Mouse (Mus musculus) myocyte (in vitro differentiated cells): ENCODE data around the gene Spaca3.

Experiments used
- CEBPB ChIP-seq: IDR thresholded peaks from 2 replicates; pipeline ENCODE4 v1.6.1; 2011; ENCODE audit warnings: mild to moderate bottlenecking, moderate library complexity; ENCODE audit not compliant: poor library complexity, insufficient read depth, severe bottlenecking
- E2F4 ChIP-seq: IDR thresholded peaks from one replicate; pipeline ENCODE4 v1.6.1; 2011; ENCODE audit warnings: mild to moderate bottlenecking, control low read depth, moderate library complexity; ENCODE audit not compliant: insufficient read depth
- MAX ChIP-seq: IDR thresholded peaks from one replicate; pipeline ENCODE4 v1.6.1; 2011; ENCODE audit warnings: low read depth, mild to moderate bottlenecking, control low read depth
- MYOD1 ChIP-seq, 3 experiments: IDR thresholded peaks; one replicate each; pipeline ENCODE4 v1.6.1; 2011; ENCODE audit warnings: control low read depth in 2 of 3, low read depth in 2 of 3, mild to moderate bottlenecking in 2 of 3, moderate library complexity in 1 of 3; ENCODE audit not compliant: insufficient read length in 2 of 3, control insufficient read depth in 1 of 3
- MYOG ChIP-seq, 3 experiments: IDR thresholded peaks; one replicate each; pipeline ENCODE4 v1.6.1; 2011; ENCODE audit warnings: control low read depth in 2 of 3, low read depth in 2 of 3, mild to moderate bottlenecking in 2 of 3; ENCODE audit not compliant: insufficient read length in 2 of 3, control insufficient read depth in 1 of 3, insufficient read depth in 1 of 3
- POLR2A ChIP-seq: IDR thresholded peaks from one replicate; pipeline ENCODE4 v1.6.1; 2011; ENCODE audit warnings: low read depth, mild to moderate bottlenecking, control low read depth, moderate library complexity; ENCODE audit not compliant: insufficient read length
- POLR2AphosphoS2 ChIP-seq: IDR thresholded peaks from one replicate; pipeline ENCODE4 v1.6.1; 2011; ENCODE audit warnings: low read depth, control low read depth; ENCODE audit not compliant: insufficient read length
- REST ChIP-seq: IDR thresholded peaks from one replicate; pipeline ENCODE4 v1.6.1; 2011; ENCODE audit warnings: mild to moderate bottlenecking, control low read depth, moderate library complexity; ENCODE audit not compliant: insufficient read depth, insufficient read length
- TCF12 ChIP-seq: IDR thresholded peaks from one replicate; pipeline ENCODE4 v1.6.1; 2011; ENCODE audit warnings: mild to moderate bottlenecking, control low read depth; ENCODE audit not compliant: poor library complexity, insufficient read depth, severe bottlenecking
- TCF3 ChIP-seq: IDR thresholded peaks from one replicate; pipeline ENCODE4 v1.6.1; 2011; ENCODE audit warnings: low read depth, control low read depth; ENCODE audit not compliant: insufficient read length
- USF1 ChIP-seq: IDR thresholded peaks from one replicate; pipeline ENCODE4 v1.6.1; 2011; ENCODE audit warnings: low read depth, mild to moderate bottlenecking, control low read depth, moderate library complexity

DNA sequence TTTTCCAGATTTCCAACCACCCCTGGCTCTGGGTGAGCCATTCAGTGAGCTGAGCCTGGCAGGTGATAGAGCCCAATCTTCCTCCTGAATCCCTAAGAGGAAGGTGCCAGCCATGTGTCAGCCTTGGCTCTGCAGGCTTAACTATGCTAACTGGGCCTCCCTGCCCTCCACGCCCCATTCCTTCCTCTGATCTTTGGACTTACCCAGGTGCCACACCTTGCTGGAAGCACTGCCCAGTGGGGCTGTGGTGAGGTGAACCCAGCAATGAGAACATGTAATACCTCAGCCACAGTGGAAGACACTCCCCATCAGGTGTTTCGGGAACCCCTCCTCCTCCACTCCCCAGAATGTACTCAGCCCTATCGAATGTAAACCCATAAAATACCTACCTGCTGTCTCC lies 38.1 kb upstream of the Spaca3 start:
- TF ChIP-seq MYOG (IDR thresholded peaks at IDR 0.05; ENCODE audit: control insufficient read depth in 1 of 3, insufficient read depth in 1 of 3, insufficient read length in 2 of 3, low read depth in 2 of 3): no peak
- TF ChIP-seq POLR2A: no peak
- no peak for TF ChIP-seq TCF3
- no peak for TF ChIP-seq POLR2AphosphoS2
- no peak for TF ChIP-seq TCF12
- no peak for TF ChIP-seq E2F4
- no peak for TF ChIP-seq USF1
- TF ChIP-seq MYOD1 (IDR thresholded peaks at IDR 0.05; ENCODE audit: control insufficient read depth in 1 of 3, insufficient read length in 2 of 3, low read depth in 2 of 3): no peak
- TF ChIP-seq MAX: no peak
- no peak for TF ChIP-seq CEBPB
- TF ChIP-seq REST: no peak
